Mouse (Mus musculus) neural tube, embryonic 11.5 days (tissue): ENCODE measurements at regions not wholly inside any gene's neighbourhood (a gene's known extent, or its start where the extent isn't known, plus 50 kb on each side); places are given as distances from the start of the nearest gene placed in this dataset.

Source experiments
- ATAC-seq: fragments of 200-750 bp; cut with Nextera tagmentation; 2 replicates; pipeline ENCODE4 v1.8.0; 2017; ENCODE audit warnings: moderate number of reproducible peaks, mild to moderate bottlenecking, moderate TSS enrichment, moderate library complexity; ENCODE audit not compliant: insufficient read depth, low FRiP score, low TSS enrichment
- DNase-seq: peaks from one replicate; pipeline ENCODE4 v3.0.0-alpha.2; 2015; ENCODE audit warnings: low spot score
- H3K27ac ChIP-seq: fragments of 300-500 bp; sonication (generic); 2 replicates; pipeline ENCODE4 v1.5.1; 2014; ENCODE audit warnings: low read depth, mild to moderate bottlenecking, low read length
- H3K27me3 ChIP-seq: fragments of 300-500 bp; sonication (generic); 2 replicates; pipeline ENCODE4 v1.6.1; 2014; ENCODE audit warnings: mild to moderate bottlenecking, low read length, mixed read lengths; ENCODE audit not compliant: control insufficient read depth, insufficient read depth
- H3K36me3 ChIP-seq: fragments of 300-500 bp; sonication (generic); 2 replicates; pipeline ENCODE4 v1.6.1; 2014; ENCODE audit warnings: mild to moderate bottlenecking, low read length, moderate library complexity, mixed read lengths; ENCODE audit not compliant: control insufficient read depth, insufficient read depth
- H3K4me1 ChIP-seq: fragments of 300-500 bp; sonication (generic); 2 replicates; pipeline ENCODE4 v1.6.1; 2014; ENCODE audit warnings: low read length, mixed read lengths; ENCODE audit not compliant: control insufficient read depth, insufficient read depth
- H3K4me2 ChIP-seq: fragments of 300-500 bp; sonication (generic); 2 replicates; pipeline ENCODE4 v1.6.1; 2014; ENCODE audit warnings: low read depth, mild to moderate bottlenecking, moderate library complexity
- H3K4me3 ChIP-seq: fragments of 300-500 bp; sonication (generic); 2 replicates; pipeline ENCODE4 v1.5.1; 2014; ENCODE audit warnings: low read depth, low read length
- H3K9ac ChIP-seq: fragments of 300-500 bp; sonication (generic); 2 replicates; pipeline ENCODE4 v1.6.1; 2014; ENCODE audit warnings: mild to moderate bottlenecking, low read length
- H3K9me3 ChIP-seq: fragments of 300-500 bp; sonication (generic); 2 replicates; pipeline ENCODE4 v1.6.1; 2016; ENCODE audit warnings: low read length; ENCODE audit not compliant: control insufficient read depth
- WGBS: fragments of 180-500 bp; shearing (Covaris S2); extraction: QIAGEN DNeasy Blood & Tissue Kit; methylation state at CpG from one replicate; pipeline ENCODE4 v1.1.7; 2014; 5-methylcytosine and 5-hydroxymethylcytosine counted together

- H3K4me2 ChIP-seq = no peak overlapping the region
- no peak overlapping the region for H3K4me3 ChIP-seq
- H3K4me1 ChIP-seq = no peaks in the 10 kb centered on the region
- 74% methylated on average over 1 of the region's 1 CpGs for WGBS
- no peaks in the 10 kb centered on the region for H3K36me3 ChIP-seq
- H3K27me3 ChIP-seq = no peaks in the 10 kb centered on the region
- H3K27ac ChIP-seq = no peak overlapping the region
- H3K9me3 ChIP-seq = no peaks in the 10 kb centered on the region
- no peak overlapping the region for H3K9ac ChIP-seq
- no peak for DNase-seq
- ATAC-seq = no peak
Observed at GRCm38 (mm10) chr2:167744080-167744479, 54.5 kb upstream of the Tmem189 start.

GRCm38 (mm10) chr2:167742479-167742878 lies 52.9 kb upstream of the Tmem189 start:
- H3K27me3 ChIP-seq = no peaks in the 10 kb centered on the region
- no peaks in the 10 kb centered on the region for H3K36me3 ChIP-seq
- H3K9me3 ChIP-seq = no peaks in the 10 kb centered on the region
- H3K4me1 ChIP-seq = no peaks in the 10 kb centered on the region
- ATAC-seq (no peak), DNase-seq (no peak)
- 82% methylated on average over 6 of the region's 6 CpGs for WGBS
- no peak overlapping the region for H3K4me3 ChIP-seq
- no peak overlapping the region for H3K4me2 ChIP-seq
- no peak overlapping the region for H3K27ac ChIP-seq
- H3K9ac ChIP-seq = no peak overlapping the region

GRCm38 (mm10) chr2:167740516-167741189 lies 51.0 kb upstream of the Tmem189 start:
- Histone ChIP-seq H3K4me2 (no peak overlapping the region), H3K27me3 (no peaks in the 10 kb centered on the region), H3K4me1 (no peaks in the 10 kb centered on the region), H3K36me3 (no peaks in the 10 kb centered on the region), H3K9me3 (no peaks in the 10 kb centered on the region), H3K27ac (no peak overlapping the region), H3K4me3 (no peak overlapping the region), H3K9ac (no peak overlapping the region)
- WGBS = 63% methylated on average over 6 of the region's 6 CpGs
- no peak for ATAC-seq
- DNase-seq = no peak
